Mouse (Mus musculus) myocyte (in vitro differentiated cells): ENCODE measurements at regions not wholly inside any gene's neighbourhood (a gene's known extent, or its start where the extent isn't known, plus 50 kb on each side); places are given as distances from the start of the nearest gene placed in this dataset.

Experiments
- H3K27me3 ChIP-seq: one replicate; pipeline ENCODE4 v1.6.1; 2011; ENCODE audit not compliant: control insufficient read depth, insufficient read depth, insufficient read length
- H3K36me3 ChIP-seq: one replicate; pipeline ENCODE4 v1.6.1; 2011; ENCODE audit not compliant: control insufficient read depth, insufficient read depth
- H3K4me2 ChIP-seq: one replicate; pipeline ENCODE4 v1.6.1; 2011; ENCODE audit warnings: low read depth, control low read depth
- H3K4me3 ChIP-seq: one replicate; pipeline ENCODE4 v1.5.1; 2011; ENCODE audit warnings: mild to moderate bottlenecking, control low read depth, moderate library complexity
- H3K79me2 ChIP-seq: one replicate; pipeline ENCODE4 v1.6.1; 2011; ENCODE audit not compliant: control insufficient read depth, insufficient read depth
- H3ac ChIP-seq: one replicate; pipeline ENCODE4 v1.6.1; 2011; ENCODE audit not compliant: control insufficient read depth, insufficient read length
- CEBPB ChIP-seq: IDR thresholded peaks from 2 replicates; pipeline ENCODE4 v1.6.1; 2011; ENCODE audit warnings: mild to moderate bottlenecking, moderate library complexity; ENCODE audit not compliant: poor library complexity, insufficient read depth, severe bottlenecking
- E2F4 ChIP-seq: IDR thresholded peaks from one replicate; pipeline ENCODE4 v1.6.1; 2011; ENCODE audit warnings: mild to moderate bottlenecking, control low read depth, moderate library complexity; ENCODE audit not compliant: insufficient read depth
- MAX ChIP-seq: IDR thresholded peaks from one replicate; pipeline ENCODE4 v1.6.1; 2011; ENCODE audit warnings: low read depth, mild to moderate bottlenecking, control low read depth
- MYOD1 ChIP-seq, 3 experiments: IDR thresholded peaks; one replicate each; pipeline ENCODE4 v1.6.1; 2011; ENCODE audit warnings: control low read depth in 2 of 3, low read depth in 2 of 3, mild to moderate bottlenecking in 2 of 3, moderate library complexity in 1 of 3; ENCODE audit not compliant: insufficient read length in 2 of 3, control insufficient read depth in 1 of 3
- MYOG ChIP-seq, 3 experiments: IDR thresholded peaks; one replicate each; pipeline ENCODE4 v1.6.1; 2011; ENCODE audit warnings: control low read depth in 2 of 3, low read depth in 2 of 3, mild to moderate bottlenecking in 2 of 3; ENCODE audit not compliant: insufficient read length in 2 of 3, control insufficient read depth in 1 of 3, insufficient read depth in 1 of 3
- POLR2A ChIP-seq: IDR thresholded peaks from one replicate; pipeline ENCODE4 v1.6.1; 2011; ENCODE audit warnings: low read depth, mild to moderate bottlenecking, control low read depth, moderate library complexity; ENCODE audit not compliant: insufficient read length
- POLR2AphosphoS2 ChIP-seq: IDR thresholded peaks from one replicate; pipeline ENCODE4 v1.6.1; 2011; ENCODE audit warnings: low read depth, control low read depth; ENCODE audit not compliant: insufficient read length
- REST ChIP-seq: IDR thresholded peaks from one replicate; pipeline ENCODE4 v1.6.1; 2011; ENCODE audit warnings: mild to moderate bottlenecking, control low read depth, moderate library complexity; ENCODE audit not compliant: insufficient read depth, insufficient read length
- SRF ChIP-seq: IDR thresholded peaks from one replicate; pipeline ENCODE4 v1.6.1; 2011; ENCODE audit warnings: low read depth; ENCODE audit not compliant: control insufficient read depth, insufficient read length
- TCF12 ChIP-seq: IDR thresholded peaks from one replicate; pipeline ENCODE4 v1.6.1; 2011; ENCODE audit warnings: mild to moderate bottlenecking, control low read depth; ENCODE audit not compliant: poor library complexity, insufficient read depth, severe bottlenecking
- TCF3 ChIP-seq: IDR thresholded peaks from one replicate; pipeline ENCODE4 v1.6.1; 2011; ENCODE audit warnings: low read depth, control low read depth; ENCODE audit not compliant: insufficient read length
- USF1 ChIP-seq: IDR thresholded peaks from one replicate; pipeline ENCODE4 v1.6.1; 2011; ENCODE audit warnings: low read depth, mild to moderate bottlenecking, control low read depth, moderate library complexity

- no peak overlapping the region for H3ac ChIP-seq
- no peak overlapping the region for H3K4me2 ChIP-seq
- no peak overlapping the region for H3K4me3 ChIP-seq
- no peaks in the 10 kb centered on the region for H3K36me3 ChIP-seq
- no peaks in the 10 kb centered on the region for H3K79me2 ChIP-seq
- TF ChIP-seq MYOG (IDR thresholded peaks at IDR 0.05; ENCODE audit: control insufficient read depth in 1 of 3, insufficient read depth in 1 of 3, insufficient read length in 2 of 3, low read depth in 2 of 3) (no peak), POLR2A (no peak), TCF12 (no peak), SRF (no peak), MYOD1 (IDR thresholded peaks at IDR 0.05; ENCODE audit: control insufficient read depth in 1 of 3, insufficient read length in 2 of 3, low read depth in 2 of 3) (no peak), TCF3 (no peak), REST (no peak), USF1 (no peak), POLR2AphosphoS2 (no peak)
- no peaks in the 10 kb centered on the region for H3K27me3 ChIP-seq
Measured at GRCm38 (mm10) chr12:106894061-106894460, 594.4 kb upstream of the 3110018I06Rik start.

GRCm38 (mm10) chr12:106904202-106904601 lies 584.2 kb upstream of the 3110018I06Rik start:
- Histone ChIP-seq H3K4me2 (no peak overlapping the region), H3K79me2 (no peaks in the 10 kb centered on the region), H3K4me3 (no peak overlapping the region), H3K27me3 (no peaks in the 10 kb centered on the region), H3K36me3 (no peaks in the 10 kb centered on the region), H3ac (no peak overlapping the region)
- TF ChIP-seq SRF (no peak), CEBPB (no peak), TCF3 (no peak), POLR2A (no peak), MYOG (IDR thresholded peaks at IDR 0.05; ENCODE audit: control insufficient read depth in 1 of 3, insufficient read depth in 1 of 3, insufficient read length in 2 of 3, low read depth in 2 of 3) (no peak), POLR2AphosphoS2 (no peak), MYOD1 (IDR thresholded peaks at IDR 0.05; ENCODE audit: control insufficient read depth in 1 of 3, insufficient read length in 2 of 3, low read depth in 2 of 3) (no peak), MAX (no peak), TCF12 (no peak), USF1 (no peak), REST (no peak), E2F4 (no peak)

- H3K79me2 ChIP-seq = no peaks in the 10 kb centered on the region
- H3K27me3 ChIP-seq = no peaks in the 10 kb centered on the region
- no peaks in the 10 kb centered on the region for H3K36me3 ChIP-seq
- TF ChIP-seq SRF = no peak
- no peak for TF ChIP-seq MYOD1 (IDR thresholded peaks at IDR 0.05; ENCODE audit: control insufficient read depth in 1 of 3, insufficient read length in 2 of 3, low read depth in 2 of 3)
- no peak for TF ChIP-seq TCF3
- TF ChIP-seq MYOG (IDR thresholded peaks at IDR 0.05; ENCODE audit: control insufficient read depth in 1 of 3, insufficient read depth in 1 of 3, insufficient read length in 2 of 3, low read depth in 2 of 3) = no peak
- TF ChIP-seq REST = no peak
- TF ChIP-seq CEBPB = no peak
- no peak overlapping the region for H3K4me3 ChIP-seq
- H3K4me2 ChIP-seq = no peak overlapping the region
- H3ac ChIP-seq = no peak overlapping the region
Measured at GRCm38 (mm10) chr12:106912782-106913181, 575.6 kb upstream of the 3110018I06Rik start.

GRCm38 (mm10) chr12:106922571-106922991 lies 565.9 kb upstream of the 3110018I06Rik start:
- no peaks in the 10 kb centered on the region for H3K36me3 ChIP-seq
- H3K79me2 ChIP-seq = no peaks in the 10 kb centered on the region
- no peaks in the 10 kb centered on the region for H3K27me3 ChIP-seq
- TF ChIP-seq MYOG (IDR thresholded peaks at IDR 0.05; ENCODE audit: control insufficient read depth in 1 of 3, insufficient read depth in 1 of 3, insufficient read length in 2 of 3, low read depth in 2 of 3) = no peak
- no peak for TF ChIP-seq USF1
- TF ChIP-seq POLR2A = no peak
- no peak for TF ChIP-seq TCF12
- TF ChIP-seq E2F4 = no peak
- no peak for TF ChIP-seq REST
- no peak for TF ChIP-seq MYOD1 (IDR thresholded peaks at IDR 0.05; ENCODE audit: control insufficient read depth in 1 of 3, insufficient read length in 2 of 3, low read depth in 2 of 3)
- no peak for TF ChIP-seq SRF
- H3ac ChIP-seq = no peak overlapping the region
- H3K4me2 ChIP-seq = no peak overlapping the region
- H3K4me3 ChIP-seq = no peak overlapping the region

GRCm38 (mm10) chr12:106928389-106928788 lies 560.0 kb upstream of the 3110018I06Rik start:
- Histone ChIP-seq H3K4me3 (no peak overlapping the region), H3K27me3 (no peaks in the 10 kb centered on the region), H3K4me2 (no peak overlapping the region), H3K36me3 (no peaks in the 10 kb centered on the region), H3K79me2 (no peaks in the 10 kb centered on the region), H3ac (no peak overlapping the region)
- no peak for TF ChIP-seq REST
- no peak for TF ChIP-seq CEBPB
- TF ChIP-seq MYOD1 (IDR thresholded peaks at IDR 0.05; ENCODE audit: control insufficient read depth in 1 of 3, insufficient read length in 2 of 3, low read depth in 2 of 3) = no peak
- no peak for TF ChIP-seq POLR2A
- TF ChIP-seq USF1 = no peak
